ENCODE assay signal across 12 mouse cellular contexts in the genomic region with DNA sequence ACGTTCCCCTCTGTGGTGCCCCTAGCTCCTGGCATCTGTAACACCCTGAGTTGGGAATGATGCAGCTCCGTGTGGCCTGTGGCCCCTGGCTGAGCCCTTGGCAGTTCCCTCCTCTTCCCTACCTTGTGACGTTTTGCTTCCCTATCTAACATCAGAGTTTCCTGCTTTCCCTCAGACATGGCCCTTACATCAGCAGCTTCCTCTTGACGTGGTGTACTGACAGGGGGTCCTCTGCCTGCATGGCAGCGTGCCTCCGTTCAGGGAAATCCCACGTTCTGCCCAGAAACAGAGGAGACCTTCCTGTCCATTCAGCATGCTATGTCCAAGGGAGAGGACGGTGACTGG.
DNase-seq lines count a peak whose midpoint lies in the region; ATAC-seq and TF ChIP-seq lines count a peak whose summit lies in the region.
"Had no signal": no experiment of that assay in that cellular context is flagged by ENCODE, and none has a peak within 500 bp of the region (broad histone marks: within the 10 kb centered on the region; RNA-seq: fewer than 3 reads in every experiment).

No protein-coding gene starts in this region.

- no peak overlapping the region for H3K4me2 ChIP-seq in embryonic facial prominence, embryonic 15.5 days (replicated peaks)
- no peak overlapping the region for H3K4me2 ChIP-seq in heart, embryonic 16.5 days (ENCODE audit: low read depth, low read length)
- H3K4me2 ChIP-seq: embryonic facial prominence, embryonic 12.5 days; midbrain, embryonic 12.5 days; neural tube, embryonic 13.5 days had no signal

- no peak for ATAC-seq in embryonic facial prominence, embryonic 15.5 days (ENCODE audit: insufficient number of reproducible peaks, low FRiP score, low TSS enrichment, low read depth)
- no peak for ATAC-seq in heart, embryonic 16.5 days (replicated peaks; ENCODE audit: extremely low read depth, insufficient read depth, low FRiP score)
- ATAC-seq in cerebellum, adult (ENCODE audit: insufficient number of reproducible peaks, low FRiP score, low TSS enrichment): no peak

- no peak overlapping the region for H3K4me3 ChIP-seq in kidney, adult 2 months (ENCODE audit: insufficient read depth, low read depth, low read length)
- H3K4me3 ChIP-seq in embryonic facial prominence, embryonic 15.5 days (replicated peaks): no peak overlapping the region
- H3K4me3 ChIP-seq in heart, embryonic 16.5 days (ENCODE audit: low read length): no peak overlapping the region
- H3K4me3 ChIP-seq: embryonic facial prominence, embryonic 12.5 days; midbrain, embryonic 12.5 days; neural tube, embryonic 13.5 days had no signal

- H3K27ac ChIP-seq in kidney, adult 2 months (ENCODE audit: insufficient read depth, low read depth, low read length): no peak overlapping the region
- peak overlapping the region; percentile 28; the same call in 1 of the 2 replicates for H3K27ac ChIP-seq in embryonic facial prominence, embryonic 15.5 days (replicated peaks)
- H3K27ac ChIP-seq in heart, embryonic 16.5 days (ENCODE audit: low read length): peak overlapping the region; percentile 68
- H3K27ac ChIP-seq: embryonic facial prominence, embryonic 12.5 days; midbrain, embryonic 12.5 days; neural tube, embryonic 13.5 days had no signal

- no peaks in the 10 kb centered on the region for H3K27me3 ChIP-seq in kidney, adult 2 months (replicated peaks; ENCODE audit: control insufficient read depth, insufficient read depth, low read length)
- H3K27me3 ChIP-seq in embryonic facial prominence, embryonic 15.5 days: no peaks in the 10 kb centered on the region
- H3K27me3 ChIP-seq in heart, embryonic 16.5 days (ENCODE audit: control insufficient read depth, insufficient read depth, low read length): no peaks in the 10 kb centered on the region
- H3K27me3 ChIP-seq: embryonic facial prominence, embryonic 12.5 days; midbrain, embryonic 12.5 days; neural tube, embryonic 13.5 days had no signal

- 66% methylated on average over 8 of the region's 8 CpGs for WGBS in kidney, adult 2 months
- WGBS in embryonic facial prominence, embryonic 15.5 days: 70% methylated on average over 8 of the region's 8 CpGs
- 57% methylated on average over 8 of the region's 8 CpGs for WGBS in heart, embryonic 16.5 days

- TF ChIP-seq POLR2A in kidney, adult 2 months (IDR thresholded peaks at IDR 0.05; ENCODE audit: low read depth, low read length): no peak

- no peaks in the 10 kb centered on the region for H3K36me3 ChIP-seq in kidney, adult 2 months (ENCODE audit: control insufficient read depth, insufficient read depth, low read length)
- no peaks in the 10 kb centered on the region for H3K36me3 ChIP-seq in embryonic facial prominence, embryonic 15.5 days
- no peaks in the 10 kb centered on the region for H3K36me3 ChIP-seq in heart, embryonic 16.5 days (ENCODE audit: control insufficient read depth, insufficient read depth)
- H3K36me3 ChIP-seq: embryonic facial prominence, embryonic 12.5 days; midbrain, embryonic 12.5 days; neural tube, embryonic 13.5 days had no signal

- peaks cover 13% of the 10 kb centered on the region; the same call in 1 of the 2 replicates for H3K4me1 ChIP-seq in kidney, adult 2 months (ENCODE audit: control insufficient read depth, insufficient read depth, low read length)
- H3K4me1 ChIP-seq in embryonic facial prominence, embryonic 15.5 days: peaks cover 16% of the 10 kb centered on the region
- H3K4me1 ChIP-seq in heart, embryonic 16.5 days (ENCODE audit: control insufficient read depth, insufficient read depth, low read length): peaks cover 26% of the 10 kb centered on the region

- peak; percentile 14 for DNase-seq in kidney, adult 2 months
- DNase-seq in kidney, postnatal 14 days: no peak
- DNase-seq in lung, postnatal 10 days: peak; percentile 19
- DNase-seq in right cerebral cortex, postnatal 4 days: no peak
- DNase-seq: cerebellum, adult 11-12 months; right cerebral cortex, postnatal 25 days had no signal

- TF ChIP-seq CTCF in kidney, adult 2 months (conservative IDR thresholded peaks at IDR 0.05; ENCODE audit: insufficient read depth, insufficient read length, low read depth, low read length): no peak

- no peak overlapping the region for H3K9ac ChIP-seq in embryonic facial prominence, embryonic 15.5 days
- H3K9ac ChIP-seq in heart, embryonic 16.5 days (ENCODE audit: low read length): no peak overlapping the region
- H3K9ac ChIP-seq: embryonic facial prominence, embryonic 12.5 days; midbrain, embryonic 12.5 days; neural tube, embryonic 13.5 days had no signal

- H3K9me3 ChIP-seq in embryonic facial prominence, embryonic 15.5 days (replicated peaks): no peaks in the 10 kb centered on the region
- no peaks in the 10 kb centered on the region for H3K9me3 ChIP-seq in heart, embryonic 16.5 days (replicated peaks; ENCODE audit: control insufficient read depth, low read length)
- H3K9me3 ChIP-seq: embryonic facial prominence, embryonic 12.5 days; midbrain, embryonic 12.5 days; neural tube, embryonic 13.5 days had no signal

Comparison
In these comparisons a context has a peak if more than half of its experiments do, and no peak if none do; other contexts are left out.
1. DNase-seq: peak in kidney, adult 2 months (single experiment) and lung, postnatal 10 days (single experiment); none in kidney, postnatal 14 days (single experiment) and right cerebral cortex, postnatal 4 days (single experiment).